ENCODE assay signal across 8 mouse cellular contexts in the genomic region with DNA sequence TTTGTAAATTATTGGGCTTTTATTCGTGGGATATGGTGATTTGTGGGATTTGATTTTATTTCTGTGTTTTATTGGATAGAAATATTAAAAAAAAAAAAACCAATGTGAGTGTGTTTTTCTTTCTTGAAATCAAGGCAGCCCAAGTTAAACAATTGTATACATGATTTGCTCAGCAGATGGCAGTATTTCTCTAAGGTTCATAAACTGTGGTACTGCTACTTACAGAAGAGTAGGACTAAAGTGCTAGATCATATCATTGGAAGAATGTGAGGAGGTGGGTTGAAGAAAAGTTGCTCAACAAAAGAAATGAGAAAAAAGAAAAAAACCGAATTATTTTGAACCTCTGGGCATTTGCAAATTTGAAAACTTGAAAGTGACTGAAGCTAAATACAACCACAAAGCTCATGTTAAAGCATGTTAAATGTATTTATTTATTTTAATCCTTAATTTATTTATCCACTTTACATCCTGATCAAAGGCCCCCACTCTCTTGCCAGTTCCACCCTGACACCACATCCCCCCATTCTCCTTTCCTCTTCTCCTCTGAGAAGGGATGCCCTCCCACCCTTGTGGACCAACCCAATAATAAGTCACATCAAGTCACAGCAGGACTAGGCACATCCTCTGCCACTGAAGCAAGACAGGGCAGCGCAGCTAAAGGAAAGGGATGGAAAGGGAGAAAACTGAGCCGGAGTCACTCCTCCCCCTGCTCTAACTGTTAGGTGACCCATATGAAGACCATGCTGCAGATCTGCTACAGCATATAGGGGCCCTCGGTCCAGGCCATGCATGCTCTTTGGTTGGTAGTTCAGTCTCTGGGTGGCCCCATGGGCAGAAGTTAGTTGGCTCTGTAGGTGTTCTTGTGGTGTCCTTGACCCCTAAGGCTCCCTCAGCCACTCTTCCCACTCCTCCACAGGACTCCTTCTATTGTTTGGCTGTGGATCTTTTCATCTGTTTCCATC. TPM values are rescaled to one million over a fixed set of nuclear protein-coding genes. Genes with fewer than 3 reads are reported as not detected.
DNase-seq lines count a peak whose midpoint lies in the region; ATAC-seq and TF ChIP-seq lines count a peak whose summit lies in the region.

No protein-coding gene starts in this region.

- TF ChIP-seq CTCF in layer of hippocampus, adult 2 months (conservative IDR thresholded peaks at IDR 0.05) = peak; percentile 80

- DNase-seq in layer of hippocampus, adult 2 months (ENCODE audit: low spot score in 2 of 2) = peak; percentile 34
- no peak for DNase-seq in layer of hippocampus, adult 8-10 months (ENCODE audit: low spot score in 2 of 2)
- DNase-seq in Muller cell, postnatal 12 days (ENCODE audit: inconsistent ontology term) = peak; percentile 33
- DNase-seq in embryo, embryonic 10.5 days (ENCODE audit: low spot score) = peak; percentile 78
- no peak for DNase-seq in gastrocnemius, adult 8-10 months (ENCODE audit: low spot score in 2 of 2)
- no peak for DNase-seq in yolk sac, embryonic 10.5 days (ENCODE audit: low spot score)
- DNase-seq in urinary bladder, postnatal 36 days (ENCODE audit: low spot score in 2 of 2) = no peak

- 0 out of 2 replicates have a peak, but pooled peaks have one; percentile 48 for ATAC-seq in megakaryocyte progenitor cell, adult 5-6 weeks (replicated peaks; ENCODE audit: poor library complexity)

- no peak overlapping the region for H3K4me3 ChIP-seq in layer of hippocampus, adult 2 months

- no peak overlapping the region for H3K27ac ChIP-seq in layer of hippocampus, adult 2 months

RNA-seq across cellular contexts. Expression of a gene that starts 18.0 kb away (rescaled TPM):
- total RNA-seq in layer of hippocampus, adult 2 months (2021) = 1 to 10 TPM; 3.3 to 5.4 TPM
- total RNA-seq in layer of hippocampus, adult 8-10 months (2022) = 1 to 10 TPM; 3.2 to 5.6 (median 4.6) TPM
- not detected in 2 replicates for total RNA-seq in megakaryocyte progenitor cell, adult 5-6 weeks (2015)
- total RNA-seq in megakaryocyte progenitor cell, adult 5-6 weeks (2017) = not detected in 2 replicates
- not detected for total RNA-seq in gastrocnemius, adult 8-10 months (2022)

Comparison
In these comparisons a context has a peak if more than half of its experiments do, and no peak if none do; other contexts are left out.
1. DNase-seq: peak in layer of hippocampus, adult 2 months (2 of 2), Muller cell, postnatal 12 days (single experiment) and embryo, embryonic 10.5 days (single experiment); none in layer of hippocampus, adult 8-10 months (0 of 2), gastrocnemius, adult 8-10 months (0 of 2), yolk sac, embryonic 10.5 days (single experiment) and urinary bladder, postnatal 36 days (0 of 2).
2. RNA of a gene that starts 18.0 kb away (total RNA-seq): 3.3 to 5.4 TPM in layer of hippocampus, adult 2 months and 3.2 to 5.6 TPM in layer of hippocampus, adult 8-10 months; not detected in megakaryocyte progenitor cell, adult 5-6 weeks and not detected in gastrocnemius, adult 8-10 months; every median in the first group is over 4 times any median in the second.